Mouse (Mus musculus) embryonic facial prominence, embryonic 14.5 days (tissue): ENCODE results near the gene Cog3. TPM values are rescaled to one million over a fixed set of nuclear protein-coding genes. Genes with fewer than 3 reads are reported as not detected.
"Not testable (repeated sequence)": the region's sequence is repeated elsewhere in the genome, so short reads cannot be mapped to it uniquely, and the experiment has no call there.

ENCODE experiments used
- ATAC-seq: fragments of 200-750 bp; cut with Nextera tagmentation; 2 replicates; pipeline ENCODE4 v1.8.0; 2017; ENCODE audit warnings: low read depth, moderate number of reproducible peaks, moderate TSS enrichment
- DNase-seq: peaks from one replicate; pipeline ENCODE4 v3.0.0-alpha.2; 2015; ENCODE audit warnings: low spot score
- H3K27ac ChIP-seq: fragments of 300-500 bp; sonication (generic); replicated peaks from 2 replicates; pipeline ENCODE4 v1.5.1; 2014; ENCODE audit warnings: low read depth, mild to moderate bottlenecking, low read length, moderate library complexity
- H3K27me3 ChIP-seq: fragments of 300-500 bp; sonication (generic); replicated peaks from 2 replicates; pipeline ENCODE4 v1.6.1; 2014; ENCODE audit warnings: low read length; ENCODE audit not compliant: control insufficient read depth, insufficient read depth
- H3K36me3 ChIP-seq: fragments of 300-500 bp; sonication (generic); 2 replicates; pipeline ENCODE4 v1.6.1; 2014; ENCODE audit warnings: low read length, mixed read lengths; ENCODE audit not compliant: control insufficient read depth, insufficient read depth
- H3K4me1 ChIP-seq: fragments of 300-500 bp; sonication (generic); 2 replicates; pipeline ENCODE4 v1.6.1; 2014; ENCODE audit warnings: antibody characterized with exemption, low read length; ENCODE audit not compliant: control insufficient read depth, insufficient read depth
- H3K4me2 ChIP-seq: fragments of 300-500 bp; sonication (generic); 2 replicates; pipeline ENCODE4 v1.6.1; 2014; ENCODE audit warnings: low read depth, mild to moderate bottlenecking, low read length, moderate library complexity, mixed read lengths
- H3K4me3 ChIP-seq: fragments of 300-500 bp; sonication (generic); 2 replicates; pipeline ENCODE4 v1.5.1; 2014; ENCODE audit warnings: low read depth, mild to moderate bottlenecking, low read length
- H3K9ac ChIP-seq: fragments of 300-500 bp; sonication (generic); 2 replicates; pipeline ENCODE4 v1.6.1; 2014; ENCODE audit warnings: low read depth, mild to moderate bottlenecking, low read length, moderate library complexity, mixed read lengths
- H3K9me3 ChIP-seq: fragments of 300-500 bp; sonication (generic); 2 replicates; pipeline ENCODE4 v1.6.1; 2016; ENCODE audit warnings: low read length; ENCODE audit not compliant: control insufficient read depth
- WGBS: fragments of 180-500 bp; shearing (Covaris S2); extraction: QIAGEN DNeasy Blood & Tissue Kit; methylation state at CpG from one replicate; pipeline ENCODE4 v1.1.7; 2014; 5-methylcytosine and 5-hydroxymethylcytosine counted together
- polyA plus RNA-seq: library from polyadenylated mRNA; unstranded; fragments of >200 nt; fragmentation: Nextera tagmentation; extraction: Ambion mirVana; gene quantifications from 2 replicates; pipeline ENCODE4 v1.2.1, GENCODE M21; 2014

The Cog3 gene
- polyA plus RNA-seq, 1 experiment from 2014 or later, result 23.5 TPM

GRCm38 (mm10) chr14:75789291-75789690 is 35.0 kb upstream of the Cog3 start:
- H3K4me3 ChIP-seq, result no peak overlapping the region
- ATAC-seq, result no peak
- H3K4me2 ChIP-seq, result no peak overlapping the region
- DNase-seq, result no peak
- no peak overlapping the region for H3K27ac ChIP-seq
- H3K4me1 ChIP-seq, result peaks cover 5% of the 10 kb centered on the region; the same call in 1 of the 2 replicates
- H3K27me3 ChIP-seq, result peaks cover 21% of the 10 kb centered on the region
- WGBS, result 74% methylated on average over 6 of the region's 6 CpGs
- no peaks in the 10 kb centered on the region for H3K36me3 ChIP-seq
- no peaks in the 10 kb centered on the region for H3K9me3 ChIP-seq
- H3K9ac ChIP-seq, result no peak overlapping the region

GRCm38 (mm10) chr14:75787794-75788175 is 33.5 kb upstream of the Cog3 start:
- H3K9me3 ChIP-seq, result no peaks in the 10 kb centered on the region
- no peak overlapping the region for H3K27ac ChIP-seq
- peaks cover 5% of the 10 kb centered on the region; the same call in 1 of the 2 replicates for H3K4me1 ChIP-seq
- peak overlapping the region; percentile 73 for H3K4me3 ChIP-seq
- WGBS, result 30% methylated on average over 7 of the region's 7 CpGs
- DNase-seq, result no peak
- no peak for ATAC-seq
- no peaks in the 10 kb centered on the region for H3K36me3 ChIP-seq
- peaks cover 21% of the 10 kb centered on the region for H3K27me3 ChIP-seq
- H3K4me2 ChIP-seq, result peak overlapping the region; percentile 88
- no peak overlapping the region for H3K9ac ChIP-seq

GRCm38 (mm10) chr14:75786868-75787793 is 32.8 kb upstream of the Cog3 start, which contains the start of gene Slc25a30:
TSS of gene Slc25a30 (minus strand) at chr14:75787037.
- peaks cover 5% of the 10 kb centered on the region; the same call in 1 of the 2 replicates for H3K4me1 ChIP-seq
- H3K27ac ChIP-seq, result 0 out of 2 replicates have a peak within 1 kb of the TSS, but pooled peaks have one; percentile 55
- peak; percentile 99 for ATAC-seq
- peak within 1 kb of the TSS; percentile 76 for H3K9ac ChIP-seq
- peak within 1 kb of the TSS; percentile 73 for H3K4me3 ChIP-seq
- H3K4me2 ChIP-seq, result peak within 1 kb of the TSS; percentile 88
- WGBS, result 7% methylated on average over 39 of the region's 51 CpGs
- DNase-seq, result peak; percentile 98
- H3K9me3 ChIP-seq, result no peaks in the 10 kb centered on the region
- no peaks in the 10 kb centered on the region for H3K36me3 ChIP-seq
- peaks cover 21% of the 10 kb centered on the region for H3K27me3 ChIP-seq

- Histone ChIP-seq H3K9me3 (no peaks in the 10 kb centered on the region), H3K4me3 (peak overlapping the region; percentile 73), H3K9ac (peak overlapping the region; percentile 76), H3K27ac (0 out of 2 replicates have a peak overlapping the region, but pooled peaks have one; percentile 55), H3K36me3 (no peaks in the 10 kb centered on the region), H3K4me2 (peak overlapping the region; percentile 88), H3K4me1 (peaks cover 5% of the 10 kb centered on the region; the same call in 1 of the 2 replicates), H3K27me3 (peaks cover 21% of the 10 kb centered on the region)
- DNase-seq (peak; percentile 49), ATAC-seq (peak; percentile 70)
- 1% methylated on average over 17 of the region's 31 CpGs for WGBS
Measured at GRCm38 (mm10) chr14:75786424-75786867, 32.1 kb upstream of the Cog3 start.

GRCm38 (mm10) chr14:75779913-75780312 is 25.6 kb upstream of the Cog3 start:
- 90% methylated on average over 4 of the region's 4 CpGs for WGBS
- H3K4me3 ChIP-seq, result no peak overlapping the region
- H3K27me3 ChIP-seq, result no peaks in the 10 kb centered on the region

GRCm38 (mm10) chr14:75776637-75777036 is 22.3 kb upstream of the Cog3 start:
- no peaks in the 10 kb centered on the region for H3K9me3 ChIP-seq
- no peaks in the 10 kb centered on the region for H3K36me3 ChIP-seq
- no peak for ATAC-seq
- H3K27me3 ChIP-seq, result no peaks in the 10 kb centered on the region
- H3K4me2 ChIP-seq, result no peak overlapping the region
- no peak overlapping the region for H3K9ac ChIP-seq
- 92% methylated on average over 8 of the region's 8 CpGs for WGBS
- no peak overlapping the region for H3K4me3 ChIP-seq
- DNase-seq, result no peak
- H3K27ac ChIP-seq, result no peak overlapping the region
- H3K4me1 ChIP-seq, result no peaks in the 10 kb centered on the region

More at GRCm38 (mm10) chr14:75779913-75780312, 25.6 kb upstream of the Cog3 start:
- ATAC-seq, result no peak
- no peak overlapping the region for H3K27ac ChIP-seq
- no peaks in the 10 kb centered on the region for H3K36me3 ChIP-seq
- no peak overlapping the region for H3K4me2 ChIP-seq
- no peak overlapping the region for H3K9ac ChIP-seq
- DNase-seq, result no peak
- H3K4me1 ChIP-seq, result no peaks in the 10 kb centered on the region
- H3K9me3 ChIP-seq, result no peaks in the 10 kb centered on the region

GRCm38 (mm10) chr14:75773431-75773830 is 19.1 kb upstream of the Cog3 start:
- ATAC-seq (no peak), DNase-seq (no peak)
- no peak overlapping the region for H3K4me3 ChIP-seq
- H3K9me3 ChIP-seq, result no peaks in the 10 kb centered on the region
- no peak overlapping the region for H3K27ac ChIP-seq
- H3K27me3 ChIP-seq, result no peaks in the 10 kb centered on the region
- H3K36me3 ChIP-seq, result 0 out of 2 replicates have a peak, but pooled peaks cover 10% of the 10 kb centered on the region
- no peak overlapping the region for H3K4me2 ChIP-seq
- no peaks in the 10 kb centered on the region for H3K4me1 ChIP-seq
- 86% methylated on average over 8 of the region's 8 CpGs for WGBS
- H3K9ac ChIP-seq, result no peak overlapping the region

- 0 out of 2 replicates have a peak, but pooled peaks cover 10% of the 10 kb centered on the region for H3K36me3 ChIP-seq
- not testable (repeated sequence) for H3K27ac ChIP-seq, H3K9me3 ChIP-seq, H3K27me3 ChIP-seq, H3K4me3 ChIP-seq, H3K9ac ChIP-seq, ATAC-seq, H3K4me2 ChIP-seq, H3K4me1 ChIP-seq, DNase-seq
- 83% methylated on average over 3 of the region's 3 CpGs for WGBS
Measured at GRCm38 (mm10) chr14:75772407-75772806, 18.1 kb upstream of the Cog3 start.
